In the genomic region with DNA sequence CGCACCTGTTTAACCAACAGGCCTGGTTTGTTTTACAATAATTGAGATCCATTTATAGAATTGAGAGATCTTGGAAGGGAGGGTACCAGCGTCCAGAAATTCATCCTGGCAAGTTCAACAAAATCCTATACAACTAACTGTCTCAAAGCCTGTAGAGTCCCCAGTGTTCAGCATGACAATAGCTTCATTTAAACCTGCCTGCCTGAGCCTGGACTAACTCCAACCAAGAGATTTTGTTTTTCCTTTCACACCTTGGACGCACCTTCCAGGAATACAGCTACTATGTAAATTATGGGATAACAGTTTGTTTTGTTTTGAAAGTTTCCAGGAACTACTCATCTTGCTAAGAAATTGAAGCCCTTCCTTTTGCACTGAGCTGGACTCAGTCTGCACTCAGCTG, we compare ENCODE assay signal across 27 mouse cellular contexts.
"Had no signal": no experiment of that assay in that cellular context is flagged by ENCODE, and none has a peak within 500 bp of the region (broad histone marks: within the 10 kb centered on the region; RNA-seq: fewer than 3 reads in every experiment).

No protein-coding gene starts in this region.

- H3K4me1 ChIP-seq: limb, embryonic 15.5 days had no signal

- H3K27me3 ChIP-seq: heart, embryonic 15.5 days; hindbrain, embryonic 13.5 days; hindbrain, embryonic 15.5 days; limb, embryonic 13.5 days; limb, embryonic 15.5 days; liver, embryonic 12.5 days had no signal

- H3K27ac ChIP-seq: gastrocnemius, adult 2 months; heart, adult 2 months; heart, embryonic 13.5 days; heart, embryonic 15.5 days; hindbrain, embryonic 13.5 days; hindbrain, embryonic 15.5 days; hindbrain, postnatal 0 days; layer of hippocampus, adult 2 months; limb, embryonic 13.5 days; limb, embryonic 15.5 days; liver, embryonic 12.5 days; liver, embryonic 14.5 days had no signal

- H3K4me2 ChIP-seq: heart, embryonic 11.5 days; heart, embryonic 13.5 days; heart, embryonic 15.5 days; hindbrain, embryonic 13.5 days; hindbrain, embryonic 15.5 days; limb, embryonic 13.5 days; limb, embryonic 15.5 days; liver, embryonic 12.5 days had no signal

- H3K4me3 ChIP-seq: gastrocnemius, adult 2 months; heart, adult 2 months; heart, embryonic 13.5 days; heart, embryonic 15.5 days; hindbrain, embryonic 13.5 days; hindbrain, embryonic 15.5 days; layer of hippocampus, adult 2 months; limb, embryonic 13.5 days; limb, embryonic 15.5 days; liver, embryonic 12.5 days had no signal

- H3K9me3 ChIP-seq: heart, embryonic 13.5 days; heart, embryonic 15.5 days; hindbrain, embryonic 13.5 days; hindbrain, embryonic 15.5 days; limb, embryonic 13.5 days; limb, embryonic 15.5 days; liver, embryonic 12.5 days had no signal

- H3K36me3 ChIP-seq: heart, embryonic 13.5 days; heart, embryonic 15.5 days; limb, embryonic 13.5 days had no signal

- DNase-seq: gastrocnemius, adult 2 months; gastrocnemius, postnatal 10 days; gastrocnemius, postnatal 25 days; heart, adult 2 months; heart, postnatal 14 days; heart, postnatal 36 days; kidney, adult 11 months; kidney, adult 2 months; kidney, adult 9 months; kidney, postnatal 10 days; kidney, postnatal 25 days; kidney, postnatal 4 days; layer of hippocampus, adult 9-11 months; layer of hippocampus, postnatal 36 days; left cerebral cortex, postnatal 4 days had no signal

- ATAC-seq: hindbrain, postnatal 0 days; intestine, embryonic 16.5 days; liver, embryonic 12.5 days had no signal

- H3K9ac ChIP-seq: heart, embryonic 13.5 days; heart, embryonic 15.5 days; hindbrain, embryonic 13.5 days; hindbrain, embryonic 15.5 days; limb, embryonic 13.5 days; limb, embryonic 15.5 days; liver, embryonic 12.5 days; liver, embryonic 14.5 days had no signal
